Mouse (Mus musculus) liver, adult 2 months (tissue): ENCODE results near the gene Arhgap35.

Source experiments
- CTCF ChIP-seq: fragments of 200-500 bp; IDR thresholded peaks from 2 replicates; pipeline ENCODE4 v1.5.1; 2011; ENCODE audit warnings: low read depth, low read length, control low read depth
- POLR2A ChIP-seq: fragments of 200-500 bp; IDR thresholded peaks from 2 replicates; pipeline ENCODE4 v1.6.1; 2011; ENCODE audit warnings: low read length, control low read depth; ENCODE audit not compliant: insufficient read depth; ENCODE audit errors: extremely low read depth

GRCm38 (mm10) chr7:16499671-16500104, 115.1 kb downstream of the Arhgap35 start:
- no peak for TF ChIP-seq POLR2A
- no peak for TF ChIP-seq CTCF
